Mouse (Mus musculus): Measurements from ENCODE around the gene Plac8.

DNA sequence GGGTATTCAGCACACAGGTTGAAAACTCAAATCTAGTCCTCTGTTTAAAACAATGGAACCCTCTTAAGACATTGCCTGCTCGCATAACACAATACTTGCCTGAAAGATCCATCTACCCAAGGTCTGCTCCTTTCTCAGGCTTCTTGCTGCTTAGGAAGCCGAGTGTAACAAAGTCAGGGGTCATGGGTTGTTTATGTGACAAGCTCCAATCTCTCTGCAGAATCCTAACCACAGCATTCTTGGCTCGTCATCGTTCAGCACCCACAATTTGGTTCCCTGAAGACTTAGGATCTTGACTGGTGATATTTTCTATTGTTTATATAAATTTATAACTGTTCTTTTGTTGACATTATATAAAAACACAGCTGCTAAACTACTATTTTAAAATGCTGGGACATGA lies 32.0 kb upstream of the Plac8 start:
- TF ChIP-seq CTCF (IDR thresholded peaks at IDR 0.05; ENCODE audit: control insufficient read depth, insufficient read depth, insufficient read length): no peak
- no peak for TF ChIP-seq CEBPB (IDR thresholded peaks at IDR 0.05; ENCODE audit: low read depth)
- no peak for TF ChIP-seq USF1 (IDR thresholded peaks at IDR 0.05; ENCODE audit: low read depth)
- no peak for TF ChIP-seq MAX (IDR thresholded peaks at IDR 0.05)
- TF ChIP-seq MYOG (IDR thresholded peaks at IDR 0.05; ENCODE audit: control insufficient read depth, extremely low read depth, insufficient read length): no peak
- TF ChIP-seq MYOD1 (IDR thresholded peaks at IDR 0.05; ENCODE audit: control insufficient read depth, insufficient read length, low read depth): no peak
